Mouse (Mus musculus): ENCODE measurements around the gene Kansl1l.

The Kansl1l gene

GRCm38 (mm10) chr1:66700149-66700692 lies 117.1 kb downstream of the Kansl1l start:
- DNase-seq (ENCODE audit: low read depth, low spot score) = peak; percentile 75

- DNase-seq (ENCODE audit: low read depth, low spot score) = peak; percentile 87
These were observed 117.7 kb downstream of the Kansl1l start for GRCm38 (mm10) chr1:66699630-66700029.

- no peak for DNase-seq (ENCODE audit: low read depth, low spot score)
These were observed 122.1 kb downstream of the Kansl1l start for GRCm38 (mm10) chr1:66695296-66695695.

- no peak for DNase-seq (ENCODE audit: low read depth, low spot score)
These were observed 123.1 kb downstream of the Kansl1l start for GRCm38 (mm10) chr1:66694266-66694665.

GRCm38 (mm10) chr1:66692780-66693392 lies 124.5 kb downstream of the Kansl1l start:
- no peak for DNase-seq (ENCODE audit: low read depth, low spot score)

- no peak for DNase-seq (ENCODE audit: low read depth, low spot score)
These were observed 125.1 kb downstream of the Kansl1l start for GRCm38 (mm10) chr1:66692308-66692707.

GRCm38 (mm10) chr1:66691772-66692171 lies 125.6 kb downstream of the Kansl1l start:
- DNase-seq (ENCODE audit: low read depth, low spot score) = no peak

GRCm38 (mm10) chr1:66682974-66683373 lies 134.4 kb downstream of the Kansl1l start:
- DNase-seq (ENCODE audit: low read depth, low spot score) = no peak

GRCm38 (mm10) chr1:66678662-66679061 lies 138.7 kb downstream of the Kansl1l start:
- DNase-seq (ENCODE audit: low read depth, low spot score) = no peak

GRCm38 (mm10) chr1:66677928-66678327 lies 139.4 kb downstream of the Kansl1l start:
- no peak for DNase-seq (ENCODE audit: low read depth, low spot score)

- DNase-seq (ENCODE audit: low read depth, low spot score) = no peak
These were observed 144.6 kb downstream of the Kansl1l start for GRCm38 (mm10) chr1:66672812-66673211.

GRCm38 (mm10) chr1:66671475-66671874 lies 145.9 kb downstream of the Kansl1l start:
- no peak for DNase-seq (ENCODE audit: low read depth, low spot score)
